Mouse (Mus musculus): ENCODE measurements around the gene Hist2h2bb.

GRCm38 (mm10) chr3:96262979-96263550 lies 6.5 kb upstream of the Hist2h2bb start, which contains the start of gene Hist2h4:
- TF ChIP-seq MAZ (IDR thresholded peaks at IDR 0.05; ENCODE audit: low read depth, low read length), result no peak
- peak in 1 of 3 experiments; percentile 53; a peak in 2 of 6 replicates for TF ChIP-seq CTCF (IDR thresholded peaks at IDR 0.05 in 2 of 3, conservative IDR thresholded peaks at IDR 0.05 in 1 of 3; ENCODE audit: control insufficient read depth in 1 of 3, insufficient read depth in 1 of 3, low read depth in 2 of 3, low read length in 3 of 3, poor library complexity in 1 of 3, severe bottlenecking in 1 of 3)
- TF ChIP-seq EP300 (IDR thresholded peaks at IDR 0.05; ENCODE audit: low read depth in 1 of 2, low read length in 2 of 2), result no peak
- TF ChIP-seq HCFC1 (IDR thresholded peaks at IDR 0.05; ENCODE audit: low read depth, low read length), result no peak
- no peak for TF ChIP-seq POLR2A (IDR thresholded peaks at IDR 0.05; ENCODE audit: control insufficient read depth in 1 of 2, insufficient read depth in 1 of 2, low read depth in 1 of 2, low read length in 2 of 2, poor library complexity in 1 of 2)
- TF ChIP-seq ZC3H11A (IDR thresholded peaks at IDR 0.05; ENCODE audit: low read depth, low read length), result no peak
- TF ChIP-seq UBTF (IDR thresholded peaks at IDR 0.05; ENCODE audit: borderline replicate concordance, insufficient read depth, low read depth, low read length), result no peak
- TF ChIP-seq USF1 (IDR thresholded peaks at IDR 0.05; ENCODE audit: low read depth, low read length), result no peak
- no peak for TF ChIP-seq NELFE (IDR thresholded peaks at IDR 0.05; ENCODE audit: low read depth, low read length)
- no peak for TF ChIP-seq TCF12 (IDR thresholded peaks at IDR 0.05; ENCODE audit: low read depth, low read length)
- TF ChIP-seq CHD1 (IDR thresholded peaks at IDR 0.05; ENCODE audit: low read depth, low read length), result no peak
